Mouse (Mus musculus): ENCODE data around the gene Adss. TPM values are rescaled to one million over a fixed set of nuclear protein-coding genes. Genes with fewer than 3 reads are reported as not detected.
A peak's percentile ranks its signal among the peaks of the same experiment; 100 is the strongest.
"Not testable (repeated sequence)": the region's sequence is repeated elsewhere in the genome, so short reads cannot be mapped to it uniquely, and the experiment has no call there.

The Adss gene
- 46.0 and 50.2 TPM in 2 replicates for polyA plus RNA-seq (2015; fragmentation: Nextera tagmentation; extraction: Ambion mirVana)

DNA sequence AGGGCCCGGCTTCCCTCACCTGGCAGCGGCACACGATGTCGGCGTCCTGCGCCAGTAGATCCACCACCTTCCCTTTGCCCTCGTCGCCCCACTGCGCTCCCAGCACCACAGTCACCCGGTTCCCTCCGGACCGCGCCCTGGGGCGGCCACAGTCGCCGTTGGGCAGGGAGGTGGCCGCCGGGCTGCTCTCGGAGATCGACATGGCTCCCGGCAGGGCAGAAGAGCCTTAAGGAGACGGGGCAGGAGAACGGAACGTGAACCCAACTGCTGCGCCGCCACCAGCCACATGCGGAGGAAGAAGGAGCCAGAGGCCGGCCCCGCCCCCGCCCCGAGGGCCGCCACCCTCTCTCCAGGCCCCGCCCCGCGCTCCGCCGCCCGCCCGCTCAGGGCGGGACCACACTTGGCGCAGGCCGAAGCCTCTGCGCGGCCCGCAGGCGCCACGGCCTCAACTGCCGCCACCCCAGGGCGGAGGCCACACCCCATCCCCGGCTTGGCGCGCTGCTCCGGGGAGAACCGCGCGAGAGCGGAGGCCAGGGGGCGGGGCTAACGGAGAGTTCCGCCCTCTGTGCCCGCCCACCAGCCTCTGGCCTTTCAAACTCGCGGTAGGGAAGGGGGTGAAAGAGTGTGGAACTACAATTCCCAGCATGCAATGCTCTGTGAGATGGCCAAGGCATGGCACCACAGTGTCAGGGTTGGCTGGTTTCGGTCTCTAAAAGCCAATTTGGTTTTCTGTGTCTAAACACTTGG lies at the start of gene Adss:
Gene Adss, minus strand, starts transcription at position 319 of the 747 bp plus-strand sequence.
- under 1% methylated on average over 63 of the region's 64 CpGs for WGBS
- peak; percentile 99 for ATAC-seq (ENCODE audit: low read depth)

DNA sequence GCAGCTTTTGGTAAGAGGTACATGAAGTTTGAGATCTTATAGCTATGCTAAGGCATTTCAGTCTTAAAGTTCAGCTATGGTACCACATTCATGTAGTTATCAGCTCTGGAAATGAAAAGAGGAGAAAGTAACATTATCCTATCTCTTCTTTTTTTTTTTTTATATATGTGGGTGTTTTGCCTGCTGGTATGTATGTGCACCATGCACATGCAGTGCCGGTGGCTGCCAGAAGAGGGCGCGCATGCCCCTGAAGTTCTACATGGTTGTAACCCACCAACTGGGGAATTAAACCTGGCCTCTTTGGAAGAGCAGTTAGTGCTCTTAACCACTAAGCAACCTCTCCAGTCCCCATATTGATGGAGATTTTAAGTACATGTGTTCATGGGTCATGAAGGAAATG lies 49.5 kb upstream of the Adss start:
- not testable (repeated sequence) for H3K27me3 ChIP-seq; H3K27ac ChIP-seq (replicated peaks); H3K36me3 ChIP-seq; H3K9ac ChIP-seq; ATAC-seq (ENCODE audit: low read depth); H3K4me3 ChIP-seq; H3K4me2 ChIP-seq; H3K9me3 ChIP-seq; H3K4me1 ChIP-seq (replicated peaks)
- 44% methylated on average over 3 of the region's 3 CpGs for WGBS

More for the DNA sequence above, at the start of gene Adss:
- peak within 1 kb of the TSS; percentile 91 for H3K4me3 ChIP-seq
- peak within 1 kb of the TSS; percentile 67 for H3K4me2 ChIP-seq
- no peaks in the 10 kb centered on the region for H3K36me3 ChIP-seq
- no peaks in the 10 kb centered on the region for H3K9me3 ChIP-seq
- peak within 1 kb of the TSS; percentile 93 for H3K27ac ChIP-seq (replicated peaks)
- H3K9ac ChIP-seq, result peak within 1 kb of the TSS; percentile 87
- H3K4me1 ChIP-seq (replicated peaks), result peaks cover 17% of the 10 kb centered on the region
- H3K27me3 ChIP-seq, result no peaks in the 10 kb centered on the region

DNA sequence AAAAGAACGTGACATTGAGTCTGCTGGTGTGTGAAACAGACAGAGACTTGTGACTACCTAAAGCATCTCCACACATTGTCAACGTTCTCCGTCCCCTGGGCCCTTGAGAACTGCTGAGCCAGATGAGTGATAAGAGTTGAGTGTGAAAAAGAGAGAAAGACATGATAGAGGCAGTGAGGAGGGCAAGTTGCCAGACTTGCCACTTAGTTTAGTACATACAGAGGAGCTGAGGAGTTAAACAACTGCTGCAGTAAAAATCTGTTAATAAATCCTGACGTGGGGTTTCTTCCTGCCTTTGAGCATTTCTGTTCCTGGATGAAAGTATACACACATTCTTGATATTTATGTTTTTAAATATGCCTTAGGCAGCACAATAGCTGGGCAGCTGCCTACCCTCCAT lies 31.5 kb upstream of the Adss start:
- H3K27ac ChIP-seq (replicated peaks); H3K27me3 ChIP-seq; H3K36me3 ChIP-seq; H3K9ac ChIP-seq; H3K4me3 ChIP-seq; H3K4me2 ChIP-seq; ATAC-seq (ENCODE audit: low read depth); H3K9me3 ChIP-seq; H3K4me1 ChIP-seq (replicated peaks): not testable (repeated sequence)
- WGBS, result 86% methylated on average over 4 of the region's 4 CpGs

- H3K36me3 ChIP-seq; H3K27ac ChIP-seq (replicated peaks); H3K4me3 ChIP-seq; H3K4me2 ChIP-seq; H3K27me3 ChIP-seq; H3K4me1 ChIP-seq (replicated peaks); H3K9me3 ChIP-seq; ATAC-seq (ENCODE audit: low read depth); H3K9ac ChIP-seq: not testable (repeated sequence)
- WGBS, result 25% methylated on average over 1 of the region's 1 CpGs
Observed at GRCm38 (mm10) chr1:177806772-177807171, 10.5 kb upstream of the Adss start.

- WGBS, result 82% methylated on average over 2 of the region's 2 CpGs
- Histone ChIP-seq H3K4me2 (no peak overlapping the region), H3K27me3 (no peaks in the 10 kb centered on the region), H3K27ac (replicated peaks) (no peak overlapping the region), H3K9ac (no peak overlapping the region), H3K36me3 (no peaks in the 10 kb centered on the region), H3K4me3 (no peak overlapping the region), H3K4me1 (replicated peaks) (no peaks in the 10 kb centered on the region), H3K9me3 (no peaks in the 10 kb centered on the region)
- no peak for ATAC-seq (ENCODE audit: low read depth)
Observed at GRCm38 (mm10) chr1:177803511-177803910, 7.2 kb upstream of the Adss start.

DNA sequence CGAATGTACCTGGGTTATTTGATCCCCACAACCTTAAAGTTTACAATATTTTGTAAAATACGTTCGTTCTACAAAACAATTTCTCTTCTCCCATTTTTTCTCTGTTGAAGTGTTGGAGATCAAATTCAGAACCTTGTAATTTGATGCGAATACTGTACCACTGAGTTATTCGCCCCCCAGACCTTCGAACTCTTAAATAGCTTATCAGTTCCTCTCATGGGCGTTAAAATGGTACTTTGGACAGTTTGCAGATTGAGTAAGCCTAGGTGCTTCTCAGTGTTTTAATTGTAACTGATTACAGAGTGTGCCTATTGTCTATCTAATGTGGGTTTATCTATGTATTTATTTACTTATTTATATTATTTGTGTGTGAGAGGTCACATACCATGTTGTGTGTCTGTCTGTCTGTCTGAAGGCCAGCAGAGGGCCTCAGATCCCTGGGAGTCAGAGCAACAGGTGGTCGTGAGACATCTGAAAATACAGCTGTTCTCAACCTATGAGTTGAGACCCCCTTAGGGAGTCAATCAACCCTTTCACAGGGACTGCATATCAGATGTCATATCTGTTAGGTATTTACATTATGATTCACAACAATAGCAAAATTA lies 942 bp upstream of the Adss start:
- 75% methylated on average over 8 of the region's 8 CpGs for WGBS
- H3K4me2 ChIP-seq, result peak overlapping the region; percentile 67
- peaks cover 17% of the 10 kb centered on the region for H3K4me1 ChIP-seq (replicated peaks)

DNA sequence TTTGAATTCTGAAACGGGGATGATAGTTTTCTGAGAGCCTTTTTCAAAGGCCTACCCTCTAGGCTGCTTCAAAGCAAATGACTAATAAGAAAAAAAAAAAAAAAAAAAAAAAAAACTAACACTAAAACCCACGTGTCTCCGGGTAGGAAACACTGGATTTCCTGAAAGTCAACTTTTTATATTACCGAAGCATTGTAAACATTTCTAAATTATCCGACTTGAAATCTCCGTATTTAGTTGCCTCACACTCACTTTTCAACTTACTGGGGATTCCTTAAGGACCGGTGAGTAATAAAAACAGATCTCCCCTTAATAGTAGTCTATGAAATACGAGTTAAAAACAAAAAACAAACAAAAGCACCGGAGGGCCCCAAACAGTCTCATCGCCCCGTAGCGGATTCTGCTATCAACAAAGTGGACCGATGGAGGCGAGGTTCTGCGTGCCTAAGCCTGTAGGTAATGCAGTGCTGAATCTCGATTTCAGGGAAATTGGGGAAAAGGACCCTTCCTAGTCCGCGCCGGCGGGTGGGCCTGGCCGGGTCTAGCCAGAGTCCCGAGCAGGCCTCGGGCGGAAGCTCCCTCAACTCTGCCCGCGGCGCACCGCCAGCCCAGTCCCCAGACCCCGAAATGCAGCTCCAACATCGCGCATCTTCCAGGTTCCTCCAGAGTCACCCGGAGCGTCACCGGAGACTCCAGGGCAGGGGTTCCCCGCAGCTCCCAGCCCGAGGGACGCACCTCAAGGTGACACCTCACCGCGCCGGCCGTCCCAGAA lies 704 bp downstream of the Adss start:
- ATAC-seq (ENCODE audit: low read depth), result peak; percentile 60
- Histone ChIP-seq H3K36me3 (no peaks in the 10 kb centered on the region), H3K4me3 (peak overlapping the region; percentile 91), H3K9me3 (no peaks in the 10 kb centered on the region), H3K4me2 (peak overlapping the region; percentile 67), H3K27me3 (no peaks in the 10 kb centered on the region), H3K4me1 (replicated peaks) (peaks cover 17% of the 10 kb centered on the region), H3K9ac (peak overlapping the region; percentile 87), H3K27ac (replicated peaks) (peak overlapping the region; percentile 93)
- under 1% methylated on average over 41 of the region's 41 CpGs for WGBS

More for the DNA sequence above, 942 bp upstream of the Adss start:
- Histone ChIP-seq H3K9ac (0 out of 2 replicates have a peak overlapping the region, but pooled peaks have one; percentile 87), H3K36me3 (no peaks in the 10 kb centered on the region), H3K4me3 (no peak overlapping the region), H3K27me3 (no peaks in the 10 kb centered on the region), H3K27ac (replicated peaks) (no peak overlapping the region), H3K9me3 (no peaks in the 10 kb centered on the region)
- ATAC-seq (ENCODE audit: low read depth), result no peak

- H3K36me3 ChIP-seq, result no peaks in the 10 kb centered on the region
- H3K4me1 ChIP-seq (replicated peaks), result peaks cover 17% of the 10 kb centered on the region
- H3K9ac ChIP-seq, result peak overlapping the region; percentile 87
- no peaks in the 10 kb centered on the region for H3K27me3 ChIP-seq
- no peak overlapping the region for H3K27ac ChIP-seq (replicated peaks)
- WGBS, result 3% methylated on average over 8 of the region's 8 CpGs
- H3K4me3 ChIP-seq, result peak overlapping the region; percentile 91
- ATAC-seq (ENCODE audit: low read depth), result no peak
- peak overlapping the region; percentile 67 for H3K4me2 ChIP-seq
- 0 out of 2 replicates have a peak, but pooled peaks cover 2% of the 10 kb centered on the region for H3K9me3 ChIP-seq
Observed at GRCm38 (mm10) chr1:177794866-177795265, 1.4 kb downstream of the Adss start.

GRCm38 (mm10) chr1:177792835-177793234 lies 3.5 kb downstream of the Adss start:
- Histone ChIP-seq H3K36me3 (no peaks in the 10 kb centered on the region), H3K4me3 (no peak overlapping the region), H3K27ac (replicated peaks) (no peak overlapping the region), H3K4me1 (replicated peaks) (peaks cover 17% of the 10 kb centered on the region), H3K9ac (no peak overlapping the region), H3K9me3 (0 out of 2 replicates have a peak, but pooled peaks cover 7% of the 10 kb centered on the region), H3K27me3 (no peaks in the 10 kb centered on the region), H3K4me2 (no peak overlapping the region)
- 86% methylated on average over 3 of the region's 3 CpGs for WGBS
- ATAC-seq (ENCODE audit: low read depth), result no peak

DNA sequence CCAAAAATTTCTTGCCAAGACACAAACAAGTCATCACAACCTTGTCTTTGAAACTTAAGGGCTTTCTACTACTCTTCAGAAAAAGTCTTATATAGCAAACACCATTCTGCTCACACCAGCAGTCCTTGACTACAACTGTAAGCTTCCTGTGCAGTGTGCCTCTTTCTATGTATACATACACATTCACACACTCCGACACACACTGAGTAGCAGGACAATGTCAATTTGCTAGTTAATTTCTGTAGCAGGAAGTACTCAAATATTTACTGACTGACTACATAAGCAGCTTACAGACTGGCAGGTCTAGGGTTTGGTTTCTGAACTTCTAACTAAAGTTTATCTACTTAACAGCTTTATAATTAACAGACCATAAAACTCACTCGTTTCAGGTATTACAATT lies 18.9 kb downstream of the Adss start:
- H3K36me3 ChIP-seq, result peaks cover 52% of the 10 kb centered on the region
- no peak overlapping the region for H3K27ac ChIP-seq (replicated peaks)
- no peaks in the 10 kb centered on the region for H3K27me3 ChIP-seq
- H3K9ac ChIP-seq, result no peak overlapping the region
- 88% methylated on average over 2 of the region's 2 CpGs for WGBS
- no peak overlapping the region for H3K4me2 ChIP-seq
- H3K4me3 ChIP-seq, result no peak overlapping the region
- no peaks in the 10 kb centered on the region for H3K4me1 ChIP-seq (replicated peaks)
- no peaks in the 10 kb centered on the region for H3K9me3 ChIP-seq
- ATAC-seq (ENCODE audit: low read depth), result no peak

- no peak overlapping the region for H3K9ac ChIP-seq
- no peak for ATAC-seq (ENCODE audit: low read depth)
- no peaks in the 10 kb centered on the region for H3K4me1 ChIP-seq (replicated peaks)
- H3K4me2 ChIP-seq, result no peak overlapping the region
- peaks cover 66% of the 10 kb centered on the region for H3K36me3 ChIP-seq
- H3K27ac ChIP-seq (replicated peaks), result no peak overlapping the region
- H3K9me3 ChIP-seq, result no peaks in the 10 kb centered on the region
- no peaks in the 10 kb centered on the region for H3K27me3 ChIP-seq
- no peak overlapping the region for H3K4me3 ChIP-seq
Observed at GRCm38 (mm10) chr1:177768931-177769330, 27.4 kb downstream of the Adss start.

DNA sequence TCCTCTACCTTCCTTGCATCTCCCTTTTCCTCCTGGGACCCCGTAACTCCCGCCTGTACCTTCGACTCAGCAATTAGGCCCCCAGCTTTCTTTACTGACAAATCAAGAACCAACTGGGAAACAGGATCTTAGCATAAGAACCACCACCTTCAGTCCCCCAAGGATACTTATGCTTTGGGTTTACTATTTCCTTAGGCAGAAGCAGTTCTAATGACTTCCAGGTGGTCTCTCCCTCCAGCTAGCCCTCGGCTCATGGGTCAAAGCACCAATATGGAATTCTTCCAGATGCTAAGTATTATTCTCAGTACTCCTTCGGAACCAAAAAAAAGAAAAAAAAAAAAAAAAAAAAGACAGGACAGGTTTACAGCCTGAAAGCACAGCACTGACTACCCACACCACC lies 39.1 kb downstream of the Adss start:
- WGBS, result 80% methylated on average over 5 of the region's 5 CpGs
- peaks cover 7% of the 10 kb centered on the region; the same call in 1 of the 2 replicates for H3K36me3 ChIP-seq
- H3K4me2 ChIP-seq, result no peak overlapping the region
- no peaks in the 10 kb centered on the region for H3K4me1 ChIP-seq (replicated peaks)
- no peaks in the 10 kb centered on the region for H3K27me3 ChIP-seq
- H3K27ac ChIP-seq (replicated peaks), result no peak overlapping the region
- no peak overlapping the region for H3K9ac ChIP-seq
- H3K4me3 ChIP-seq, result no peak overlapping the region
- no peak for ATAC-seq (ENCODE audit: low read depth)
- H3K9me3 ChIP-seq, result no peaks in the 10 kb centered on the region

All from neural tube, embryonic 13.5 days (tissue).